Mouse (Mus musculus) CD4-positive, CD25-positive, alpha-beta regulatory T cell (primary cell): ENCODE results near the gene Sdhaf1. TPM values are rescaled to one million over a fixed set of nuclear protein-coding genes. Genes with fewer than 3 reads are reported as not detected.

Source experiments
- polyA plus RNA-seq: library from polyadenylated mRNA; unstranded; fragments of 100-300 nt; shearing (Covaris generic); gene quantifications from one replicate; pipeline ENCODE4 v1.2.1, GENCODE M21; 2017

The Sdhaf1 gene
- 64.6 TPM for polyA plus RNA-seq

GRCm38 (mm10) chr7:30323795-30324194 lies at the start of gene Sdhaf1:
TSS of gene Sdhaf1 (minus strand) at chr7:30323895.

DNA sequence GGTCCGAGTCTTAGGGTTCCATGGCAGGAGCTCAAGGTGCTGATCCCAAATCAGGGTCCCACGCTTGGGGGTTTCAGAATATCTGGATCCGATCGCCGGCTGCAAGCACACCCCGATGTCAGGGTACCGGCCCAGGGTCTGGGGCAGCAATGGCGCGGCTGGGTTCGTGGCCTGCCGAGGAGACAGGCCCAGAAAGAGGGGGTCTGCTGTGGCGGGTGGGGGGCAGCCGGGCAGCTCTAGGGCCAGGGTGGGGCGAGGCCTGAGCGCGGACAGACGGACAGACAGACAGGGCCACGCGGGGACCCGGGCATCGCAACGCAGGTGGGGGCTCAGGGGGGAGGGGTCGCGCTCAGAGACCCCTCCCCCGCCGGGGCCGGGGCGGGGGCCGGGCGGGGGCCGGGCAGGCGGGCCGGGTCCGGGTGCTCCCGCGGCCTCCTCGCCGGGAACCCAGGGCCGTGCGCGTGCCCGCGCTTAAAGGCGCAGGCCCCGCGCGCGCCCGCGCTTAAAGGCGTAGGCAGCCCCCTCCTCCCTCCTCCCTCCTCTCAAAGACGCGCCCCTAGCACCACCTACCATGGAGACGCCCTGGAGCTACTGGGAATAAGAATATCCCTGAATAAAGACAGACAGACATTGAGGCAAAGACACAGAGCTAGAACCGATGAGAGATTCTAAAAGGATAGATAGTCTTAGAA lies 39.1 kb upstream of the Sdhaf1 start, which contains the start of gene Lrfn3:
Gene Lrfn3 (minus strand): TSS at position 121 of the 692 bp plus-strand sequence.

DNA sequence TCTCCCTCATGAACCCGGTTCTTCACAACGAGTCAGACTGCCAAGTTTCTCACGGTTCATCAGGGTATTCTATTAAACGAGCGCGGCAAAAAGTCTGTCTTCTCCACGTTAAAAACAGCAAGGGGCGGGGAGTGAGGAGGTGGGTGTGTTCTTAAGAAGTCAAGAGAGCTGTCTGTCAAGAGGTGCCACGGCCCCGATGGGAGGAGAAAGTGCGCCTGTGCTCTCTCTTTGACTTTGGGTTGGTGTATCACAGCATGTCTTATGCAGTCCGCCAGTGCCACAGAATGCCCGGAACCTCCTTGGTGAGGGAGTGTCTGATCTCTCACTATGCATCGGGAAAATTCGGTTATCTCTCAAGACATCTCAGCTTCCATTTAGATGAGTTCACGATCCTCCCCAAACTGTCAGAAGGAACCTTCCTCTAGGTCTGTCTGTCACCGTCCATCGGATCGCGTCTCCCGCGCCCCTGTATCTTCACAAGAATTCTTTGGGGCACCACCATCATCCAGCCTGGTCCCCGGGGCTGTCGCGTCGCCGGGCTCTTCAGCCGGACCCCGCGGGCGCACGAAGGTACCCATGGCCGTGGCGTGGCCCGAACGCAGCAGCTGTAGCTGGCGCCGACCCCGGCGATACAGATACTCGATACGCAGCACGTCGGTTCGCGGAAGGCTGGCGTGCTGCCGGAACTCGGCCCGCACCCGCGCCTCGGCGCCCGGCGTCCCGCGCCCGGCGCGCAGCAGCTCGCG lies 2.0 kb downstream of the Sdhaf1 start, which contains the start of gene E130208F15Rik:
Gene E130208F15Rik (plus strand): TSS at position 202 of the 746 bp plus-strand sequence.

DNA sequence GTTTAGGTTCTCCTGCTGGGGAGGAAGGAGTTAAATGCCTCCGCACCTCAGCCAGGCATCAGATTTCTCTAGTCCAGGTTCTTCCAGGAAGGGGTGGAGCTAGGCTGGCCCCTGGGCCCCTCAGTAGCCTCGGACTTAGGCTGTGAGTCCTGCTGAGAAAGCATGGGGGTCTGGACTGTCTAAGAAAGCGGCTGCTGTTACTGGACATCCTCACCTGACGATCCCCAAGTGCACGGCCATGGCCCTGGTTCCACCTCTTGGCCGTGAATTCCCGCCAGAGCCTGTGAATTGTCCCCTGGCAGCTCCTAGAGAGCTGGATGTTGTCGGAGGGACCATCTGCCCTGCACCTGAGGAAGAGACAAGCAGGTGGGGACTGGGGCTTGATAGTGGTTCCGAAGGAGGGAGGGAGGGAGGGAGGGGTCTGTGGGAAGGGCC lies 9.0 kb downstream of the Sdhaf1 start, which contains the start of gene Syne4:
Gene Syne4 (plus strand): TSS at position 87 of the 435 bp plus-strand sequence.

GRCm38 (mm10) chr7:30308076-30309005 lies 15.4 kb downstream of the Sdhaf1 start, which contains the start of gene Alkbh6:
TSS of gene Alkbh6 (plus strand) at chr7:30308717.

GRCm38 (mm10) chr7:30291215-30292131 lies 32.2 kb downstream of the Sdhaf1 start, which contains the start of gene Clip3:
TSS of gene Clip3 (plus strand) at chr7:30291728.

DNA sequence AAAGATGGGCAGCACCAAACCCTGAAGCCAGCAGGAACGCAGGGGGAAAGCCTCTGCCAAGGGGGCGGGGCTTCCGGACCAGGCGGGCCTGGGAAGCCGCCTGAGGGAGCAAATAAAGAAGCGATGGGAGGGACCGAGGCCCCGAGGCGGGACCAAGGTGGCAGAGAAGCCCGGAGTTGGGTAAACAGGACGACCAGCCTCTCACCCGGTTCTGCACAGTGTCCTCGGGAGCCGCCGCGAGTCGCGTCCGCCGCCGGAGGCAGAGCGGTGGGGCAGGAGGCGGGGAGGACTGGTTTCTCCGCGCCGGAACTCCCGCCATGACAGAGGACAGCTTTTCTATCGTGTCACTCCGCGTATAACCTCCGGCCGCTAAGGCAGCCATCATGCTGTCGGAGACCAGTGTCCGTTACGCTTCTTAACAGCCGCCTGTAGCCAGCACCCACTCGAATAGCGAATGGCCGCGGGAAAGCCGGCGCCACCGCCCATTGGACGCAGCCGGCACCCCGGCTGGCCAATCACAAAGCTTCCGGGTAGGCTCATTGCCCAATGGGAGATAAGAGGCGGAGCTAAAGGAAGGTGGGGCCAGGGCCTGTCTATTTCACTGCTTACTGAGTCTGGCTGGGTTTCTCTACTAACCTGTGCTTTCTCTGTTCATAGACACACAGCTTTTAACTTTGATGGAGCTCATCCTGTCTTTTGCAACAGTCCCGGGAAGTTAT lies 43.6 kb downstream of the Sdhaf1 start, which contains the start of the genes Thap8 and Wdr62:
Gene Thap8 (plus strand): TSS at position 144 of the 719 bp plus-strand sequence.
Gene Wdr62 (minus strand): TSS at position 469 of the 719 bp plus-strand sequence.

Other genes with a start within 250 kb of the Sdhaf1 start
- gene Gm26920, start 233.5 kb downstream of the Sdhaf1 start, polyA plus RNA-seq, result 2.2 TPM
- gene Zfp566, start 233.4 kb downstream of the Sdhaf1 start, polyA plus RNA-seq, result 10.4 TPM
- gene Zfp260, start 229.1 kb downstream of the Sdhaf1 start, polyA plus RNA-seq, result 70.7 TPM
- gene Zfp382, start 202.0 kb downstream of the Sdhaf1 start, polyA plus RNA-seq, result 10.2 TPM
- 32.2 TPM for gene Zfp146, start 154.1 kb downstream of the Sdhaf1 start, polyA plus RNA-seq
- 0.49 TPM for gene Cox7a1, start 139.8 kb downstream of the Sdhaf1 start, polyA plus RNA-seq
- 72.0 TPM for gene Capns1, start 125.1 kb downstream of the Sdhaf1 start, polyA plus RNA-seq
- gene Polr2i, start 91.9 kb downstream of the Sdhaf1 start, polyA plus RNA-seq, result 55.5 TPM
- gene Tbcb, start 91.6 kb downstream of the Sdhaf1 start, polyA plus RNA-seq, result 105 TPM
- gene Ovol3, start 88.2 kb downstream of the Sdhaf1 start, polyA plus RNA-seq, result not detected
- gene Thap8, start 43.8 kb downstream of the Sdhaf1 start, polyA plus RNA-seq, result 0.39 TPM
- gene Wdr62, start 43.5 kb downstream of the Sdhaf1 start, polyA plus RNA-seq, result 5.4 TPM
- 3.3 TPM for gene Clip3, start 32.2 kb downstream of the Sdhaf1 start, polyA plus RNA-seq
- 168 TPM for gene Alkbh6, start 15.2 kb downstream of the Sdhaf1 start, polyA plus RNA-seq
- 15.5 TPM for gene Syne4, start 9.1 kb downstream of the Sdhaf1 start, polyA plus RNA-seq
- not detected for gene E130208F15Rik, start 2.2 kb downstream of the Sdhaf1 start, polyA plus RNA-seq
- gene Lrfn3, start 38.9 kb upstream of the Sdhaf1 start, polyA plus RNA-seq, result not detected
- 5.5 TPM for gene Tyrobp, start 89.9 kb upstream of the Sdhaf1 start, polyA plus RNA-seq
- 409 TPM for gene Hcst, start 96.0 kb upstream of the Sdhaf1 start, polyA plus RNA-seq
- gene Nfkbid, start 97.8 kb upstream of the Sdhaf1 start, polyA plus RNA-seq, result 99.8 TPM
- 17.8 TPM for gene Aplp1, start 121.6 kb upstream of the Sdhaf1 start, polyA plus RNA-seq
- not detected for gene Kirrel2, start 133.8 kb upstream of the Sdhaf1 start, polyA plus RNA-seq
- gene Nphs1, start 134.4 kb upstream of the Sdhaf1 start, polyA plus RNA-seq, result not detected
- not detected for gene Prodh2, start 169.7 kb upstream of the Sdhaf1 start, polyA plus RNA-seq
- 1.2 TPM for gene Arhgap33, start 211.2 kb upstream of the Sdhaf1 start, polyA plus RNA-seq
- gene Hspb6, start 228.3 kb upstream of the Sdhaf1 start, polyA plus RNA-seq, result 4.2 TPM
- 9.9 TPM for gene Proser3, start 228.4 kb upstream of the Sdhaf1 start, polyA plus RNA-seq
- gene Lin37, start 235.9 kb upstream of the Sdhaf1 start, polyA plus RNA-seq, result 89.4 TPM
- gene U2af1l4, start 239.4 kb upstream of the Sdhaf1 start, polyA plus RNA-seq, result 47.2 TPM
- gene Gm49396, start 239.4 kb upstream of the Sdhaf1 start, polyA plus RNA-seq, result 86.6 TPM
- gene Psenen, start 239.7 kb upstream of the Sdhaf1 start, polyA plus RNA-seq, result 217 TPM
- 150 TPM for gene Igflr1, start 241.5 kb upstream of the Sdhaf1 start, polyA plus RNA-seq